1 mouse cellular context compared by ENCODE assay signal in the genomic region with DNA sequence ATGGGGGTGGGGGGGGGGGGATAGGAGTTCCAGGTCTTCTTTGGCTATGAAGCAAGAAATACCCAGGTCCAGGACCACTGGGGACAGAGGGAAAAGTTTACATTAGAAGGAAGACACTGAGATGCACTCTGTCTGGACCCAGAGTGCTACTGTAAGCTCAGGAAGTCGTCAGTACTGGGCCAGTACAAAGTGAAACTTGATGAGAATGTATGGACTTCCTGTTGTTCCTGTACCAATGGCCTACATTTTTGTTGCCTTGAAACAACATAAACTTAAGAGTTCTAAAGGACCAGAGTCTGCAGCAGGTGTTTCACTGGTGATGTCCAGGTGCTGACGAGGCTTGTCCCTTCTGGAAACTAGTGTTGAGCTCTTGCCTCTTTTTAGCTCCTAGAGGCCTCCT.
TF ChIP-seq lines count a peak whose summit lies in the region.

No protein-coding gene starts in this region.

TF ChIP-seq in MEL, 35 proteins besides CTCF, POLR2A, EP300 and RAD21 (continued from another document):
- TF ChIP-seq NRF1 (IDR thresholded peaks at IDR 0.05; ENCODE audit: insufficient read depth, low read depth, low read length, poor library complexity, severe bottlenecking) (no peak), KAT2A (conservative IDR thresholded peaks at IDR 0.05; ENCODE audit: low read depth, low read length) (no peak), MEF2A (IDR thresholded peaks at IDR 0.05; ENCODE audit: extremely low read depth, insufficient replicate concordance, low read depth, low read length, poor library complexity, severe bottlenecking) (no peak), MAFK (IDR thresholded peaks at IDR 0.05; ENCODE audit: borderline replicate concordance, low read depth, low read length) (no peak), USF1 (IDR thresholded peaks at IDR 0.05; ENCODE audit: low read depth, low read length) (no peak), ETS1 (IDR thresholded peaks at IDR 0.05; ENCODE audit: low read depth, low read length) (no peak), ELF1 (IDR thresholded peaks at IDR 0.05; ENCODE audit: low read depth, low read length) (no peak), CHD2 (IDR thresholded peaks at IDR 0.05; ENCODE audit: low read length) (no peak), UBTF (IDR thresholded peaks at IDR 0.05; ENCODE audit: borderline replicate concordance, insufficient read depth, low read depth, low read length) (no peak), SMC3 (IDR thresholded peaks at IDR 0.05; ENCODE audit: low read depth, low read length) (no peak), RCOR1 (IDR thresholded peaks at IDR 0.05; ENCODE audit: low read depth, low read length) (no peak), MYC (IDR thresholded peaks at IDR 0.05; ENCODE audit: low read depth, low read length) (no peak), NELFE (IDR thresholded peaks at IDR 0.05; ENCODE audit: low read depth, low read length) (no peak), GABPA (IDR thresholded peaks at IDR 0.05; ENCODE audit: low read depth, low read length) (no peak)
